Mouse (Mus musculus) lung, adult 2 months (tissue): Measurements from ENCODE around the gene Mrm1. TPM values are rescaled to one million over a fixed set of nuclear protein-coding genes. Genes with fewer than 3 reads are reported as not detected.
A peak's percentile ranks its signal among the peaks of the same experiment; 100 is the strongest.

Experiments
- DNase-seq: peaks from one replicate; pipeline ENCODE4 v3.0.0; 2022
- H3K4me1 ChIP-seq: fragments of 200-500 bp; 2 replicates; pipeline ENCODE4 v1.6.1; 2011; ENCODE audit warnings: low read length; ENCODE audit not compliant: control insufficient read depth, insufficient read depth
- H3K4me3 ChIP-seq: fragments of 200-500 bp; replicated peaks from 2 replicates; pipeline ENCODE3; 2011; ENCODE audit warnings: low read depth, mild to moderate bottlenecking, control low read depth, low read length; ENCODE audit errors: extremely low read depth
- CTCF ChIP-seq: fragments of 200-500 bp; IDR thresholded peaks from 2 replicates; pipeline ENCODE4 v1.5.1; 2011; ENCODE audit warnings: mild to moderate bottlenecking, low read length, control low read depth; ENCODE audit not compliant: insufficient read depth
- POLR2A ChIP-seq: fragments of 200-500 bp; IDR thresholded peaks from 2 replicates; pipeline ENCODE4 v1.6.1; 2011; ENCODE audit warnings: low read depth, mild to moderate bottlenecking, control low read depth, low read length, borderline replicate concordance; ENCODE audit errors: extremely low read depth
- WGBS: fragments of 180-500 bp; shearing (Covaris S2); methylation state at CpG from one replicate; pipeline ENCODE4 v1.1.7; 2018; 5-methylcytosine and 5-hydroxymethylcytosine counted together
- polyA plus RNA-seq: library from polyadenylated mRNA; depleted of rRNA; stranded (reverse); fragments of >200 nt; gene quantifications from 2 replicates; pipeline ENCODE4 v1.2.3, GENCODE M21; 2012

The Mrm1 gene
- polyA plus RNA-seq, 1 experiment = 8.7 TPM

GRCm38 (mm10) chr11:84828516-84829399 lies 9.4 kb upstream of the Mrm1 start, which contains the start of gene Dhrs11:
TSS of gene Dhrs11 (minus strand) at chr11:84828994.
- H3K4me3 ChIP-seq = peak within 1 kb of the TSS; percentile 89
- TF ChIP-seq POLR2A (peak; percentile 39; the same call in 1 of the 2 replicates), CTCF (no peak)
- under 1% methylated on average over 62 of the region's 62 CpGs for WGBS
- peaks cover 4% of the 10 kb centered on the region; the same call in 1 of the 2 replicates for H3K4me1 ChIP-seq
- DNase-seq = peak; percentile 96

GRCm38 (mm10) chr11:84827901-84828503 lies 8.7 kb upstream of the Mrm1 start:
- WGBS = 47% methylated on average over 3 of the region's 3 CpGs

GRCm38 (mm10) chr11:84827492-84827891 lies 8.2 kb upstream of the Mrm1 start:
- TF ChIP-seq CTCF = no peak
- no peak for TF ChIP-seq POLR2A
- H3K4me1 ChIP-seq = peaks cover 4% of the 10 kb centered on the region; the same call in 1 of the 2 replicates
- no peak for DNase-seq
- no peak overlapping the region for H3K4me3 ChIP-seq

More at GRCm38 (mm10) chr11:84827901-84828503, 8.7 kb upstream of the Mrm1 start:
- TF ChIP-seq POLR2A (no peak), CTCF (no peak)
- peak overlapping the region; percentile 89 for H3K4me3 ChIP-seq
- H3K4me1 ChIP-seq = peaks cover 4% of the 10 kb centered on the region; the same call in 1 of the 2 replicates
- DNase-seq = no peak

- 23% methylated on average over 3 of the region's 3 CpGs for WGBS
- TF ChIP-seq POLR2A (no peak), CTCF (no peak)
- peak; percentile 28 for DNase-seq
- H3K4me1 ChIP-seq = peaks cover 4% of the 10 kb centered on the region; the same call in 1 of the 2 replicates
- no peak overlapping the region for H3K4me3 ChIP-seq
Observed at GRCm38 (mm10) chr11:84826185-84826584, 6.9 kb upstream of the Mrm1 start.

- peaks cover 4% of the 10 kb centered on the region; the same call in 1 of the 2 replicates for H3K4me1 ChIP-seq
- DNase-seq = no peak
- WGBS = 89% methylated on average over 10 of the region's 10 CpGs
- no peak for TF ChIP-seq CTCF
- no peak for TF ChIP-seq POLR2A
- no peak overlapping the region for H3K4me3 ChIP-seq
Observed at GRCm38 (mm10) chr11:84825261-84825807, 6.0 kb upstream of the Mrm1 start.

GRCm38 (mm10) chr11:84823484-84823897 lies 4.2 kb upstream of the Mrm1 start:
- TF ChIP-seq CTCF = no peak
- TF ChIP-seq POLR2A = no peak
- DNase-seq = no peak
- Histone ChIP-seq H3K4me1 (peaks cover 5% of the 10 kb centered on the region; the same call in 1 of the 2 replicates), H3K4me3 (no peak overlapping the region)
- WGBS = 32% methylated on average over 10 of the region's 10 CpGs

- DNase-seq = no peak
- TF ChIP-seq CTCF = no peak
- TF ChIP-seq POLR2A = no peak
- WGBS = 88% methylated on average over 5 of the region's 5 CpGs
- no peak overlapping the region for H3K4me3 ChIP-seq
- peaks cover 4% of the 10 kb centered on the region; the same call in 1 of the 2 replicates for H3K4me1 ChIP-seq
Observed at GRCm38 (mm10) chr11:84822487-84822886, 3.2 kb upstream of the Mrm1 start.

- Histone ChIP-seq H3K4me3 (no peak overlapping the region), H3K4me1 (peaks cover 3% of the 10 kb centered on the region; the same call in 1 of the 2 replicates)
- whole genome bisulfite sequencing = 90% methylated on average over 9 of the region's 9 CpGs
- TF ChIP-seq CTCF (no peak), POLR2A (no peak)
- no peak for DNase-seq
Observed at GRCm38 (mm10) chr11:84821131-84821770, 1.9 kb upstream of the Mrm1 start.
